Mouse (Mus musculus): Measurements from ENCODE around the gene Ticam1. TPM values are rescaled to one million over a fixed set of nuclear protein-coding genes. Genes with fewer than 3 reads are reported as not detected.

Ticam1 gene
- polyA plus RNA-seq, 1 experiment from 2014 or later = 2.6 TPM

DNA sequence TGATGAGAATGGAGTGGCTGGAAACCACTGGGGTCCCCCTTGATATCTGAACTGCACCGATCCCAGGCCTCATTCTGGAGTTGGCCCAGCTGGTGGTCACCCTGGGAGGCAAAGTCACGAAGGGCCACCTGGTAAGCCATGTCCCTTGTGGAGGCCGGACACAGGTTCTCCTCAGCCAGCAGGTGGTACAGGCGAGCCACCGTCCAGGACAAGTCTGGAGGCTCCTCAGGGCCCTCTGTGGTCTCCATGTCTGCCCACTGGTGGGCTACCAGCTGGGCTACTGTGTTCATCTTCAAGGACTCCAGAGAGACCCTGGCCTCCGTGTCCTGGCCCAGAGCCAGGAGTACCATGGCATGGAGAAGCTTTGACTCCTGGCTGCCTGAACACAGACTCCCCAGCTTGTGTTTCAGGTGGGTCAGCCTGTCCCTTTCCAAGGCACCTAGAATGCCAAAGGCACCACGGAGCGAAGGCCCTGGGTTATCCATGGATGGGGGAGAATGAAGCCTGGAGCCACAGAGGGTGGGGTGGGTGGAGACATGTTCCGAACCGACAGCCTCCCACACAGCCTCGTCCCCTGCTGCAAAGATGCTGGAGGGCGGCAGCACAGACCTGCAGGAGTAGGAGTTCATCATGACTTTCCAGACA, 4.9 kb downstream of the Ticam1 start:
- 83% methylated on average over 12 of the region's 12 CpGs for WGBS (ENCODE audit: insufficient replicate concordance)
- Histone ChIP-seq H3K4me1 (ENCODE audit: insufficient read depth) (peaks cover 23% of the 10 kb centered on the region), H3K27me3 (ENCODE audit: insufficient read depth, low read length) (no peaks in the 10 kb centered on the region), H3K4me2 (ENCODE audit: low read depth, low read length) (no peak overlapping the region), H3K9ac (replicated peaks) (no peak overlapping the region), H3K36me3 (replicated peaks; ENCODE audit: insufficient read depth, low read length) (peaks cover 24% of the 10 kb centered on the region), H3K27ac (ENCODE audit: low read depth) (no peak overlapping the region), H3K9me3 (ENCODE audit: low read length) (no peaks in the 10 kb centered on the region), H3K4me3 (ENCODE audit: low read depth, low read length) (no peak overlapping the region)
- TF ChIP-seq CTCF (IDR thresholded peaks at IDR 0.05; ENCODE audit: low read depth) (no peak), EP300 (IDR thresholded peaks at IDR 0.05; ENCODE audit: low read depth) (no peak)
- DNase-seq (no peak), ATAC-seq (no peak)

DNA sequence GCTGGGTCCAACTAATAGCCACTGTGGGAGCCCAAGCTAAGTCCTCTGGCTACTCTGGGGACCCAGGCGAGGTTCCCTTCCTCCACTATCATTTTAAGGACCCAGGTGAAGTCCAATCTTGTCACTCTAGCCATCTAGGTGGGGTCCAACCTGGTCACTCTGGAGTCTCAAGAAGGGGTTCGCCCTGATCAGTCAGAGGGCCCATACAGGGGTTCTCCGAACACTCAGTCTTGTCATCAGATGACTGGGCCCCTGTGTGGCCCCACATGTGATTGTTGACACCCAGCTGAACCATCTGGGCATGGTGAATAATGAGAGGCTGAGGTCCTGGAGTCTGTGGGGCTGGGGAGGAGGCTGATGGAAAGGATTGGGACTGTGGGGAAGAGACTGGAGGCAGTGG, 6.8 kb downstream of the Ticam1 start:
- peaks cover 30% of the 10 kb centered on the region for H3K4me1 ChIP-seq (ENCODE audit: insufficient read depth)

DNA sequence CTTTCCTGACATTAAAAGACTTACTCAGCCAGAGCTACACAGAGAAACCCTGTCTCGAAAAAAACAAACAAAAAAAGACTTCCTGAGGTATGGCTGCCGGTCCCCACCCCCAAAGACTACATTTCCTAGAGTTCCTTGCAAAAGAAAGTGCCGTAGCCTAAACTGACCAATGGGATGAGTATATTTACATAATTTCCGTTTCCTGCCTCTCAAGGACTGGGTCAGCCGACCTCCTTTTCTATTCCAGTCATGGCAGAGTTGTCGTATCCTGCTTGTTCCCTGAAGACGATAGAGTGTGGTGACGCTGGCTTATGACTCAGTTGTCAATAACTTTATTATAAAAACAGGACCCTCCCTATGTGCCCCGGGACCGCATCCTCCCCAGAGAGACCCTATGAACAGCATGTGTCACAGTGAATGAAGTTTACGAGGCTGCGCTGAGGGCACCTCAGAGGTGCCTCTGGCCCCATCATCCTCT, 7.4 kb downstream of the Ticam1 start:
- peak overlapping the region; percentile 77 for H3K27ac ChIP-seq (ENCODE audit: low read depth)
- H3K4me2 ChIP-seq (ENCODE audit: low read depth, low read length) = peak overlapping the region; percentile 71
- 15% methylated on average over 12 of the region's 12 CpGs for WGBS (ENCODE audit: insufficient replicate concordance)
- DNase-seq (peak; percentile 56), ATAC-seq (peak; percentile 74)
- no peaks in the 10 kb centered on the region for H3K9me3 ChIP-seq (ENCODE audit: low read length)
- peak overlapping the region; percentile 57 for H3K9ac ChIP-seq (replicated peaks)
- H3K4me1 ChIP-seq (ENCODE audit: insufficient read depth) = peaks cover 33% of the 10 kb centered on the region
- H3K36me3 ChIP-seq (replicated peaks; ENCODE audit: insufficient read depth, low read length) = peaks cover 24% of the 10 kb centered on the region
- peak overlapping the region; percentile 39 for H3K4me3 ChIP-seq (ENCODE audit: low read depth, low read length)
- H3K27me3 ChIP-seq (ENCODE audit: insufficient read depth, low read length) = no peaks in the 10 kb centered on the region
- TF ChIP-seq CTCF (IDR thresholded peaks at IDR 0.05; ENCODE audit: low read depth) = no peak
- TF ChIP-seq EP300 (IDR thresholded peaks at IDR 0.05; ENCODE audit: low read depth) = no peak

More for the DNA sequence above, 6.8 kb downstream of the Ticam1 start:
- Histone ChIP-seq H3K27me3 (ENCODE audit: insufficient read depth, low read length) (no peaks in the 10 kb centered on the region), H3K36me3 (replicated peaks; ENCODE audit: insufficient read depth, low read length) (peaks cover 24% of the 10 kb centered on the region), H3K9me3 (ENCODE audit: low read length) (no peaks in the 10 kb centered on the region), H3K4me2 (ENCODE audit: low read depth, low read length) (peak overlapping the region; percentile 71), H3K27ac (ENCODE audit: low read depth) (peak overlapping the region; percentile 77), H3K9ac (replicated peaks) (peak overlapping the region; percentile 57; the same call in 1 of the 2 replicates), H3K4me3 (ENCODE audit: low read depth, low read length) (peak overlapping the region; percentile 39)
- TF ChIP-seq CTCF (IDR thresholded peaks at IDR 0.05; ENCODE audit: low read depth) = no peak
- no peak for TF ChIP-seq EP300 (IDR thresholded peaks at IDR 0.05; ENCODE audit: low read depth)
- ATAC-seq (no peak), DNase-seq (no peak)
- 65% methylated on average over 3 of the region's 3 CpGs for WGBS (ENCODE audit: insufficient replicate concordance)

DNA sequence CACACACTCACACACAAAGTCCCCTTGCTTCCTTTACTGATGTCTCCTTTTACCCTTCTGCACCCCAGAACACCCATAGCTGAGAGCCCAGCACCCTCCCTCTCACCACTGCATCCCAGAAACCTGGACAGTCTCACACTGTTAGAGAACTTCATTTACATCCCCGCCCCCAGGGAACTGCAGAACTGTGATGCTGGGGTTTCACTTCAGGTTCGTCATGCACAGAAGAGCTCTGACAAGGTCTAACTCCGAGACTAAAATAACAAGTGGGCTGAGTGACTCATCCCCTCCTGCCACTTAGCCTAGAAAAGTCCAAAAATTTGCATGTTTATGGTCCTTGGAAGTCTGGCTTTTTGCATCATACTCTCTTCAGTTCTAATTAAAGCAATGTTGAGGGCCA, 10.3 kb downstream of the Ticam1 start:
- 51% methylated on average over 3 of the region's 3 CpGs for WGBS (ENCODE audit: insufficient replicate concordance)
- TF ChIP-seq EP300 (IDR thresholded peaks at IDR 0.05; ENCODE audit: low read depth) (no peak), CTCF (IDR thresholded peaks at IDR 0.05; ENCODE audit: low read depth) (no peak)
- no peak overlapping the region for H3K9ac ChIP-seq (replicated peaks)
- no peak overlapping the region for H3K4me3 ChIP-seq (ENCODE audit: low read depth, low read length)
- no peaks in the 10 kb centered on the region for H3K9me3 ChIP-seq (ENCODE audit: low read length)
- H3K4me1 ChIP-seq (ENCODE audit: insufficient read depth) = peaks cover 17% of the 10 kb centered on the region
- H3K4me2 ChIP-seq (ENCODE audit: low read depth, low read length) = no peak overlapping the region
- peaks cover 24% of the 10 kb centered on the region for H3K36me3 ChIP-seq (replicated peaks; ENCODE audit: insufficient read depth, low read length)
- H3K27me3 ChIP-seq (ENCODE audit: insufficient read depth, low read length) = no peaks in the 10 kb centered on the region
- H3K27ac ChIP-seq (ENCODE audit: low read depth) = no peak overlapping the region
- 0 out of 2 replicates have a peak, but pooled peaks have one; percentile 9 for ATAC-seq
- no peak for DNase-seq

DNA sequence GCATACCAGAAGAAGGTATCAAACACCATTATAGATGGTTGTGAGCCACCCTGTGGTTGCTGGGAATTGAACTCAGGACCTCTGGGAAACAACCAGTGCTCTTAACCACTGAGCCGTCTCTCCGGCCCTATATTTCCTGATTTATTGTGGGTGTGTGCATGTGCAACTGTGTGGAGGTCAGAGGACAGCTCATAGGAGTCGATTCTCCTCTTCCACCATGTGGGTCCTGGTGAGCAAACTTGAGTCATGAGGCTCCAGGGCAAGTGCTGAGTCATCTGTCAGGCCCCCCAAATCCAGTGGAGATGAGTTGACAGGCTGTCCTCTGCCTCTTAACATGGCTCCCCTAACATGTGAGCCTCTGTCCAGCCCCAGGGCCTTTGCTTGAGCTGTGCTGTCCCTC, 10.7 kb downstream of the Ticam1 start:
- Histone ChIP-seq H3K9me3 (ENCODE audit: low read length) (no peaks in the 10 kb centered on the region), H3K4me3 (ENCODE audit: low read depth, low read length) (no peak overlapping the region), H3K4me1 (ENCODE audit: insufficient read depth) (peaks cover 19% of the 10 kb centered on the region), H3K4me2 (ENCODE audit: low read depth, low read length) (no peak overlapping the region), H3K27me3 (ENCODE audit: insufficient read depth, low read length) (no peaks in the 10 kb centered on the region), H3K27ac (ENCODE audit: low read depth) (no peak overlapping the region), H3K9ac (replicated peaks) (no peak overlapping the region), H3K36me3 (replicated peaks; ENCODE audit: insufficient read depth, low read length) (peaks cover 24% of the 10 kb centered on the region)
- no peak for TF ChIP-seq CTCF (IDR thresholded peaks at IDR 0.05; ENCODE audit: low read depth)
- TF ChIP-seq EP300 (IDR thresholded peaks at IDR 0.05; ENCODE audit: low read depth) = no peak
- DNase-seq (no peak), ATAC-seq (no peak)
- WGBS (ENCODE audit: insufficient replicate concordance) = 65% methylated on average over 3 of the region's 3 CpGs

DNA sequence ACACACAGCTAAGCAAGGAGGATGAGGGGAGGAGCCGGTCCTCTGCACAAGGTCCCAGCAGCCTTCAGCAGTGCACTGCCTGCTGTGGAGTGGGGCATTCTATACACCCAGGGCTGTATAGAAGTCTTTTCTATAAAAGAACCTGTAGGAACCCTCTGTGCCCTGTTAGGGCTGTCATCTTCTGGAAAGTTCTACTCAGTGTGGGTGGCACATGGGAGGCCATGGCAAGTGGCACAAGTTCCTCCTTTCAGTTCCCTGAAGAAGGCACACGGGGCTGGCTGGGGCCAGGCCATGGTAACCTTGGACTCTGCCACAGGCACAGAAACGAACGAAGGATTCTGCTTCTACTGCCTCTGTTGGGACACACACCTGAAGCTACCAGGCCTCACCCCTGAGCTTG, 11.6 kb downstream of the Ticam1 start:
- Histone ChIP-seq H3K9ac (replicated peaks) (no peak overlapping the region), H3K27me3 (ENCODE audit: insufficient read depth, low read length) (no peaks in the 10 kb centered on the region), H3K4me1 (ENCODE audit: insufficient read depth) (peaks cover 26% of the 10 kb centered on the region), H3K36me3 (replicated peaks; ENCODE audit: insufficient read depth, low read length) (peaks cover 26% of the 10 kb centered on the region), H3K27ac (ENCODE audit: low read depth) (peak overlapping the region; percentile 52), H3K4me3 (ENCODE audit: low read depth, low read length) (no peak overlapping the region), H3K4me2 (ENCODE audit: low read depth, low read length) (no peak overlapping the region), H3K9me3 (ENCODE audit: low read length) (no peaks in the 10 kb centered on the region)
- 62% methylated on average over 4 of the region's 4 CpGs for WGBS (ENCODE audit: insufficient replicate concordance)
- ATAC-seq (no peak), DNase-seq (no peak)
- TF ChIP-seq EP300 (IDR thresholded peaks at IDR 0.05; ENCODE audit: low read depth) (no peak), CTCF (IDR thresholded peaks at IDR 0.05; ENCODE audit: low read depth) (no peak)
